Mouse (Mus musculus): ENCODE data around the gene Kctd7. TPM values are rescaled to one million over a fixed set of nuclear protein-coding genes. Genes with fewer than 3 reads are reported as not detected.

Gene Kctd7
- total RNA-seq, 1 experiment: 1.2 TPM

DNA sequence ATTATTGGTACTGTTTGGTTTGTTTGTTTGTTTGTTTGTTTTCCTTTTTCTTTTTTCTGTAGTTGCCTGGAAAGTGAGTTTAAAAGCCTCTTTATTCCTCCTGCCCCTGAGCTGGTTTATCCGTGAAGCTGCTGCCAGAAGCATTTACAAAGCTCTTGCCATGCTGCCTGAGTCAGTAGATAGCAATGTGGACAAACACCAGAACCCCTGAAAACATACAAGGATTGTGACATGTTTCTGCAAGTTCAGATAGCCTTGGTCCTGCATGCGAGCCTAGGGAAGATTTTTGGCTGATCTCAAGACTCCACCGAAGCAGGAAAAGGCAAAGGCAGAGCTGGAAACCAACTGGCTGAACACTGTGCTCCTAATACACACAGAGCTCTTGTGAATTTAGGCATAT, 35.3 kb upstream of the Kctd7 start:
- Histone ChIP-seq H3K4me1 (ENCODE audit: control insufficient read depth in 2 of 2, insufficient read depth in 2 of 2, low read length in 2 of 2, poor library complexity in 1 of 2) (no peaks in the 10 kb centered on the region), H3K27ac (ENCODE audit: insufficient read depth, low read depth, low read length, poor library complexity, severe bottlenecking) (no peak overlapping the region), H3K36me3 (ENCODE audit: control insufficient read depth, insufficient read depth, low read length, poor library complexity, severe bottlenecking) (peaks cover 14% of the 10 kb centered on the region), H3K9ac (ENCODE audit: insufficient read depth, low read depth, low read length, poor library complexity, severe bottlenecking) (no peak overlapping the region), H3K9me3 (ENCODE audit: control insufficient read depth, insufficient read depth, low read depth, low read length) (no peaks in the 10 kb centered on the region), H3K4me3 (ENCODE audit: insufficient read depth in 1 of 2, low read depth in 1 of 2, low read length in 2 of 2, poor library complexity in 1 of 2, severe bottlenecking in 1 of 2) (no peak overlapping the region)
- DNase-seq (ENCODE audit: low read depth, low spot score): no peak
- no peak for TF ChIP-seq CHD2 (IDR thresholded peaks at IDR 0.05; ENCODE audit: low read depth, low read length)
- no peak for TF ChIP-seq ZC3H11A (IDR thresholded peaks at IDR 0.05; ENCODE audit: borderline replicate concordance, low read depth, low read length)
- no peak for TF ChIP-seq HCFC1 (IDR thresholded peaks at IDR 0.05; ENCODE audit: borderline replicate concordance, insufficient read depth, low read length)
- TF ChIP-seq ZNF384 (IDR thresholded peaks at IDR 0.05; ENCODE audit: low read depth, low read length): no peak
- TF ChIP-seq MAFK (IDR thresholded peaks at IDR 0.05; ENCODE audit: insufficient read depth, low read depth, low read length): no peak
- in situ Hi-C loops (cut with MboI; ENCODE audit: low sequenced_read_pairs in 2 of 2, unreplicated experiment in 2 of 2): no loop called here

DNA sequence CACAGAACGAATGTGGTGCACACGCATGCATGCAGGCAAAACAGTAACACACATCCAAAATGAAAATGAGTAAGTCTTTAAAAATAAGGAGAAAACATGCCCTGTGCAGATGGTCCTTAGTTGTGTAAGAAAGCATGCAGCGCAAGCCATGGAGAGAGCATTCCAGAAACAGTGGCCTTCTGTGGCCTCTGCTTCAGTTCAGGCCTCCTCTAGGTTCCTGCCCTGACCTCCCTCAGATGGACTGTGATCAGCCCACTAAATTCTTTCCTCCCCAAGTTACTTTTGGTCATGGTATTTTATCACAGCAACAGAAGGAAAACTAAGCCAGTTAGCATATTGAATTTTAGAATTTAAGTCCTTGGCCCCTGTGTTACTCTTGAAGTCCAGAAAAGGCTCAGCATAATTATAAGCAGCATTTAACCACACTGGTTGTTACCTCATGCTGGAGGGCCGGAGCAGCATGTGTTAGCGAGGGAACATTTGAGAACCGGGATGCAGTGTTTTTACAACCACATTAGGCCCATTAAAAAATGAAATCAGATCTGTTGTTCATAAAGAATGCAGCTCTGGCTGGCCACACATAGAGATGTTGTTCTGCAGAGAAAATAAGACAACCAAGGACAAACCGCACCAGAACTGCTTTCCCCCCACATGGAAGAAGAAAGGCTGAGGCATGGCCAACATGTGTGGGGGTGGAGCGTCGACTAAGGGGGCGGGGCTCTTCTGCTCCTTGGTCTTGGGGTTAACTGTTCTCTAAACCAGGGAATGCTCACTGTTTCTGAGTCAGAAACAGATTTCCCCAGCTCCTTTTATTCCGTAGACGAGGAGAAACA, 33.8 kb upstream of the Kctd7 start:
- in situ Hi-C loops (cut with MboI; ENCODE audit: low sequenced_read_pairs in 2 of 2, unreplicated experiment in 2 of 2): no loop called here
- Histone ChIP-seq H3K9ac (ENCODE audit: insufficient read depth, low read depth, low read length, poor library complexity, severe bottlenecking) (no peak overlapping the region), H3K4me1 (ENCODE audit: control insufficient read depth in 2 of 2, insufficient read depth in 2 of 2, low read length in 2 of 2, poor library complexity in 1 of 2) (no peaks in the 10 kb centered on the region), H3K36me3 (ENCODE audit: control insufficient read depth, insufficient read depth, low read length, poor library complexity, severe bottlenecking) (peaks cover 19% of the 10 kb centered on the region), H3K4me3 (ENCODE audit: insufficient read depth in 1 of 2, low read depth in 1 of 2, low read length in 2 of 2, poor library complexity in 1 of 2, severe bottlenecking in 1 of 2) (no peak overlapping the region), H3K9me3 (ENCODE audit: control insufficient read depth, insufficient read depth, low read depth, low read length) (no peaks in the 10 kb centered on the region), H3K27ac (ENCODE audit: insufficient read depth, low read depth, low read length, poor library complexity, severe bottlenecking) (no peak overlapping the region)
- TF ChIP-seq MAFK (IDR thresholded peaks at IDR 0.05; ENCODE audit: insufficient read depth, low read depth, low read length) (no peak), ZNF384 (IDR thresholded peaks at IDR 0.05; ENCODE audit: low read depth, low read length) (no peak), HCFC1 (IDR thresholded peaks at IDR 0.05; ENCODE audit: borderline replicate concordance, insufficient read depth, low read length) (no peak), CHD2 (IDR thresholded peaks at IDR 0.05; ENCODE audit: low read depth, low read length) (no peak), ZC3H11A (IDR thresholded peaks at IDR 0.05; ENCODE audit: borderline replicate concordance, low read depth, low read length) (no peak)
- DNase-seq (ENCODE audit: low read depth, low spot score): no peak

DNA sequence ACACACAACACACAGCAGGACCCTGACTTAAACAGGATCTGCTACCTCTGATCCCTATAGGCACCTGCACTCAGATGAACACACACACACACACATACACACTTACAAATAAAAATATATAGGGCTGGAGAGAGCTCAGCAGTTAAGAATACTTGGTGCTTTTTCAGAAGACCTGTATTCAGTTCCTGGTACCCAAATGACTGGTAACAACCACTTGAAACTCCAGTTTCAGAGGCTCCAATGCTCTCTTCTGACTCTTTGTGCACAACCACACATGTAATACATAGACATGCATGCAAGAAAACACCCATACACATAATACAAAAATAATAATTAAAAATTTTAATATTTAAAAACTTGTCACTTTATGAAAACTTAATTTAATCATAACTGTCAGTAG, 32.0 kb upstream of the Kctd7 start:
- in situ Hi-C loops (cut with MboI; ENCODE audit: low sequenced_read_pairs in 2 of 2, unreplicated experiment in 2 of 2): no loop called here
- TF ChIP-seq CHD2 (IDR thresholded peaks at IDR 0.05; ENCODE audit: low read depth, low read length) (no peak), MAFK (IDR thresholded peaks at IDR 0.05; ENCODE audit: insufficient read depth, low read depth, low read length) (no peak), ZC3H11A (IDR thresholded peaks at IDR 0.05; ENCODE audit: borderline replicate concordance, low read depth, low read length) (no peak), HCFC1 (IDR thresholded peaks at IDR 0.05; ENCODE audit: borderline replicate concordance, insufficient read depth, low read length) (no peak), ZNF384 (IDR thresholded peaks at IDR 0.05; ENCODE audit: low read depth, low read length) (no peak)
- H3K9me3 ChIP-seq (ENCODE audit: control insufficient read depth, insufficient read depth, low read depth, low read length): no peaks in the 10 kb centered on the region
- no peak overlapping the region for H3K27ac ChIP-seq (ENCODE audit: insufficient read depth, low read depth, low read length, poor library complexity, severe bottlenecking)
- DNase-seq (ENCODE audit: low read depth, low spot score): no peak
- H3K36me3 ChIP-seq (ENCODE audit: control insufficient read depth, insufficient read depth, low read length, poor library complexity, severe bottlenecking): peaks cover 20% of the 10 kb centered on the region
- H3K9ac ChIP-seq (ENCODE audit: insufficient read depth, low read depth, low read length, poor library complexity, severe bottlenecking): no peak overlapping the region
- H3K4me1 ChIP-seq (ENCODE audit: control insufficient read depth in 2 of 2, insufficient read depth in 2 of 2, low read length in 2 of 2, poor library complexity in 1 of 2): no peaks in the 10 kb centered on the region
- no peak overlapping the region for H3K4me3 ChIP-seq (ENCODE audit: insufficient read depth in 1 of 2, low read depth in 1 of 2, low read length in 2 of 2, poor library complexity in 1 of 2, severe bottlenecking in 1 of 2)

DNA sequence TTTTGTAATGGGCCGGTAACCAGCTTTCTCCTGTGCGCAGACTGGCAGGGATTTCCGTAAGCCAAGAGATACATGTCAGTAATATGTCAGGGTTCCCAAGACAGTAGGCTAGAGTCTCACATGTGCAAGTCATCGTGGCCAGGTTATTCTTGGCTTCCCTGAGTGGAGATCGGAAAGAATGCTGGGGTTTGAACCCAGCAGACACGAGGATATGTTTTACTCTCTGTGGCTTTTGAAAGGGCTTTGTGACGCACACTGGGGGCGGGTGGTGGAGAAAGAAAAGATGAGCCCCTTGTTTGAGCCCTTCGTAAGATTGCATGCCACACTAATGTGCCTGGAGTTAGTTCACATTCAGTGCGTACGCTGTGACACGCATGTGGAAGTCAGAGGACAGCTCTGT, 28.5 kb upstream of the Kctd7 start:
- in situ Hi-C loops (cut with MboI; ENCODE audit: low sequenced_read_pairs in 2 of 2, unreplicated experiment in 2 of 2): no loop called here
- TF ChIP-seq HCFC1 (IDR thresholded peaks at IDR 0.05; ENCODE audit: borderline replicate concordance, insufficient read depth, low read length): no peak
- no peak for TF ChIP-seq MAFK (IDR thresholded peaks at IDR 0.05; ENCODE audit: insufficient read depth, low read depth, low read length)
- no peak for TF ChIP-seq ZC3H11A (IDR thresholded peaks at IDR 0.05; ENCODE audit: borderline replicate concordance, low read depth, low read length)
- TF ChIP-seq ZNF384 (IDR thresholded peaks at IDR 0.05; ENCODE audit: low read depth, low read length): no peak
- TF ChIP-seq CHD2 (IDR thresholded peaks at IDR 0.05; ENCODE audit: low read depth, low read length): no peak

More for the DNA sequence above, 28.5 kb upstream of the Kctd7 start:
- no peak overlapping the region for H3K27ac ChIP-seq (ENCODE audit: insufficient read depth, low read depth, low read length, poor library complexity, severe bottlenecking)
- H3K4me3 ChIP-seq (ENCODE audit: insufficient read depth in 1 of 2, low read depth in 1 of 2, low read length in 2 of 2, poor library complexity in 1 of 2, severe bottlenecking in 1 of 2): no peak overlapping the region
- H3K9me3 ChIP-seq (ENCODE audit: control insufficient read depth, insufficient read depth, low read depth, low read length): no peaks in the 10 kb centered on the region
- no peak for DNase-seq (ENCODE audit: low read depth, low spot score)
- H3K4me1 ChIP-seq (ENCODE audit: control insufficient read depth in 2 of 2, insufficient read depth in 2 of 2, low read length in 2 of 2, poor library complexity in 1 of 2): peaks cover 0 to under 1% of the 10 kb centered on the region in 2 experiments; a peak in 1 of 4 replicates
- peaks cover 15% of the 10 kb centered on the region; the same call in 1 of the 2 replicates for H3K36me3 ChIP-seq (ENCODE audit: control insufficient read depth, insufficient read depth, low read length, poor library complexity, severe bottlenecking)
- no peak overlapping the region for H3K9ac ChIP-seq (ENCODE audit: insufficient read depth, low read depth, low read length, poor library complexity, severe bottlenecking)
